Mouse (Mus musculus): Measurements from ENCODE around the gene Rpl10a. TPM values are rescaled to one million over a fixed set of nuclear protein-coding genes. Genes with fewer than 3 reads are reported as not detected.
"Not testable (repeated sequence)": the region's sequence is repeated elsewhere in the genome, so short reads cannot be mapped to it uniquely, and the experiment has no call there.

Rpl10a gene
- total RNA-seq, 2 experiments from 2014 or later: 663 to 665 TPM

DNA sequence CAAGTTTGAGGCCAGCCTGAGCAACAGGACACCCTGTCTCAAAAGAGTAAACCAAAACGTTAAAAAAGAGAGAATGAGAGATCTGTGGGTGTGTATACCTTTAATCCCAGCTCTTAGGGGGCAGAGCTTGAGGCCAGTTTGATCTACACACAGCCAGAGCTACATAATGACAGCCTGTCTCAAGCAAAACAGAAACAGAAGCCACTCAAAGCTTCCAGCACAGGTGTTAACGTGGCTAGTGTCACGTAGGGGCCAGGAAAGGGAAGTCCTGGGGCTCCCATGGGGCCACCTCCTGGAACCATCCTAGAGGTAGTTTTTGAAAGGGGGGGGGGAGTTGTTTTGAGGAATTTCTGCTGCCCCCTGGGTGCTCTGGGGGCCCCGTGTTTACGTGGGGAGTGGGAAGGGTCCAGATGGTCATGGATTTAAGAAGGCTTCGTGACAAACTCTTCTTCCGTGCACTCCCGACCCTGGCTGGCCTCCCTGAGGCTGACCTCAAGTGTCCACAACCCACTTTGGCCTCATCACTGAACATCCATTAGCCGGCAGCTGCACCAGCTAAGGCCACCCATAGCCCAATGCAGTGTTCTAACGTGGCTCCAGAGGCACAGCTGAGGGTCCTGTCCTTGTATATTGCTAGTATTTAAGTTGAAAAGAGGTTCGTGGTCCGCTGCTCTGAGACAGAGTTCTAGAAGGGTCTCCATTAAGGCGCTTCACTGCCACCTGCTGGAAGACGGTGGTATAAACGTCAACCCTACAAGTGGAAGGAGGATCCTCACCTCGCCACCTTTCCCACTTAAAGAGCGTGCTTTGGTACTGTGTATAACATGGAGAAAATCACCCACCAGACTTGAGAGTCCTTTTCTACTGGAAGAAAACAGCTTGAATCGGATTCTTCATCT lies 19.7 kb upstream of the Rpl10a start:
- peak; percentile 95 for DNase-seq

DNA sequence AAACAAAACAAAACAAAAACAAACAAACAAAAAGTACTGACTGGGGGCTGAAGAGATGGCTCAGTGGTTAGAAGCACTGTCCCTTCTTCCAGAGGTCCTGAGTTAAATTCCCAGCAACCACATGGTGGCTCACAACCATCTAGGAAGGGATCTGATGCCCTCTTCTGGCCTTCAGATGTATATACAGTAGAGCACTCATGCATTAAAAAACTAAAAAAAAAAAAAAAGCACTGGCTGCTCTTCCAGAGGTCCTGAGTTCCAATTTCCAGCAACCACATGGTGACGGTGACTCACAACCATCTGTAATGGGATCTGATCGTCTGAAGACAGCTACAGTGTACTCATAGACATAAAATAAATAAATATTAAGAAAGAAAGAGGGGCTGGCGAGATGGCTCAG lies 17.4 kb upstream of the Rpl10a start:
- no peak for DNase-seq

DNA sequence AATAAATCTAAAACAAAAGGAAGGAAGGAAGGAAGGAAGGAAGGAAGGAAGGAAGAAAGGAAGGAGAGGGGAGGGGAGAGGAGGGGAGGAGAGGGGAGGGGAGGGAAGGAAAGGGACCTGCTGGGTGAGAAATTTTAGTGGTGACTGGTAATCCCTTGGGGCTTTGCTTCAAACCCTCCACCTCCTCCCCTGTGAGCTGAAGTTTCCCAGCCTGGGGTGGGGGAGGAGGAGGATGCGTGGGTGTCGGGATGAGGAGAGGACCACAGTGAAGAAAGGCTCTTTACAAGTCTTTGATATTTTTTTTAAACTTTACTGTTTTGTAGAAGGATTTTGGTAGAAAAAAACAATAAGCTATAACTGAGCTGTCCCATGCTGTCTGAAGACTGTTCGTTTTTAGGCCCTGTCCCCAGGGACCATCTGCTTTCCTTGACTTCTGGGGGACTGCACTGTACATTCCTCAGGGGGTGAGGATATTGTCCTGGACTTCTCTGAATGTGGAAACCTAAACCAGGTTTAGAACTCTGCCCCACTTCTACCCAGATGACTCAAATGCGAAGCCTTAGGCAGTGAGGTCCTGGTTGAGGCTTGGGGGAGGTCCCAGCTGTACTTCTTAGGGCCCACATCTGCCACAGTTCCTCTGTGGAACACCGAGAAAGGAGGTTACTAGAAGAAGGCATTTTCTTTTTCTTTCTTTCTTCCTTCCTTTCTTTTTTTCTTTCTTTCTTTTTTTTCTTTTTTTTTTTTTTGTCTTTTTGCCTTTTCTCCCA lies 16.7 kb upstream of the Rpl10a start:
- DNase-seq: no peak

DNA sequence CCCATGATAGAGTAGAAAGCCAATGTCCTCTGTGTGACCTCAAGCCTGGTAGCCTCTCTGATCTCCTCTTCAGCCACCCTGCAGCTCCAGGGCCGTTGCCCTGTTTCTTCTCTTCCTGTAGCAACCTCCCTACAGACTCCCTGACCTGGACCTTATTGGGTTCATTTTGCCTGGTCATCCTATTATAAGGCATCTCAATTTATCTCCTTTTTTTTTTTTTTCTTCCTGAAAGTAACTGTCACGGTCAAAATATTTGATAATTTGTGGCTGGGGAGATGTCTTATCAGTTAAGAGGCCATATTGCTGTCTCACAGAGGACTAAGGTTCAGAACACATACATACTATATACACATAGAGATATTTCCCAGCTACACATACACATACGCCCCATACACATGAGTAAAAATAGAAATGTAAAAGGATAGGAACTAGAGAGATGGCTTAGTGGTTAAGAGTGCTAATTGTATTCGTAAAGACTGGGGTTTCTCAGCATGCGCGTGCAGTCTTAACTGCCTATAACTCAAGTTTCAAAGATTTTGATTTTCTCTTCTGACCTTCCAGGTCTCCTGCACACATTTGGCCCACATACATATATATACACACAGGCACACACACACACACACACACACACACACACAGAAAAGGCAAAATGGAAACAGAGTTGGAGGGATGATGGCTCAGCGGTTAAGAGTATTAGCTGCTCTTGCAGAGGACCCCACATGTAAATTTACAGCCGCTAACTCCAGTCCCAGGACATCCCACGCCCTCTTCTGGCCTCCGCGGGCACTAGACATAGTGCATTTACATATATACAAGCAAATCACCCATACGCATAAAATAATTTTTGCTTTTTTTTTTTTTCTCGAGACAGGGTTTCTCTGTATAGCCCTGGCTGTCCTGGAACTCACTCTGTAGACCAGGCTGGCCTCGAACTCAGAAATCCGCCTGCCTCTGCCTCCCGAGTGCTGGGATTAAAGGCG lies 15.7 kb upstream of the Rpl10a start:
- DNase-seq: peak; percentile 57

DNA sequence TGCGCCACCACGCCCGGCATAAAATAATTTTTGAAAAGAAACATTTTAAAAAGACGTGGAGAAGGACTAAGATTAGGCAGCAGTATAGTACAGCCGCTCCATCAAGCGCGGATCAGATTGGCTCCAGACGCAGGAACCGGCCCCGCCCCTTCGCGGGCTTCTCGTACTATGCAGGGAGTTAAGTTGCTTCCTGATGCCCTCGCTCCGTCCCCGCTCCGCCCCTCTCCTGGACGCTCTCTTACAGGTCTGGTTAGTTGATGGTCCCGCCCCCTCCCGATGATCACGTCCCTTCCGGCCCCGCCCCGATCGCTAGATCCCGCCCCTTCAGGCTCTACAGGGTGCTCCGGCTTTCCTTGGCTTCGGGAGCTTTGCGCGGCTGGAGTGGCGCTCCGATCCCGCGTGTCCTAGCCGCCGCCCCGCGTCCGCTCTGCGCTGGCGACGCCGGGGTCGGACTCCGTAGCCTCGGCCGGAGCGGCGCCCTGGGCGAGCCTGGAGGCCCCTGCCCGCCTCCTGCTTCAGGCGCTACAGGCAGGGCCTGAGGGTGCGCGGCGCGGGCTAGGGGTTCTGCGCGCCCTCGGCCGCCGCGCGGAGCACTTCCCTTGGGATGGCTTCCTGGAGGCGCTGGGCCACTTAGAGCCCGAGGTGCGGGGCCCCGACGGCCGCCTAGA lies 14.9 kb upstream of the Rpl10a start, which contains the start of gene Fance:
Gene Fance (plus strand): TSS at position 308 of the 668 bp plus-strand sequence.
- DNase-seq: peak; percentile 96

DNA sequence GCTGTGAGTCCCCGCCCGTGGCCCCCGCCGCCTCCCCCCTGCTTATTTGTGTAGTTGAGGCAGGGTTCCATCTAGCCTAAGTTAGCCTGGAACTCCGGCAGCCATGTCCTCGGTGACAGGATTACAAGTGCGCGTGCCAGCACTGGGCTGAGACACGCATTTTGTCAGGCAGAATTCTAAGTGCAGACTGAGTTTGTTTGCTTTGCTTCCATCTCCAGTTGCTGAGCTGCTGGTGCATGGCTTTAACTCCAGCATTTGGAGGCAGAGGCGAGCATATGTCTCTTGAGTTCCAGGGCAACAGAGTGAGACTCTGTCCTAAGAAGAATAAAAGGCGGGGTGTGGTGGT lies 14.4 kb upstream of the Rpl10a start:
- peak; percentile 51 for DNase-seq

DNA sequence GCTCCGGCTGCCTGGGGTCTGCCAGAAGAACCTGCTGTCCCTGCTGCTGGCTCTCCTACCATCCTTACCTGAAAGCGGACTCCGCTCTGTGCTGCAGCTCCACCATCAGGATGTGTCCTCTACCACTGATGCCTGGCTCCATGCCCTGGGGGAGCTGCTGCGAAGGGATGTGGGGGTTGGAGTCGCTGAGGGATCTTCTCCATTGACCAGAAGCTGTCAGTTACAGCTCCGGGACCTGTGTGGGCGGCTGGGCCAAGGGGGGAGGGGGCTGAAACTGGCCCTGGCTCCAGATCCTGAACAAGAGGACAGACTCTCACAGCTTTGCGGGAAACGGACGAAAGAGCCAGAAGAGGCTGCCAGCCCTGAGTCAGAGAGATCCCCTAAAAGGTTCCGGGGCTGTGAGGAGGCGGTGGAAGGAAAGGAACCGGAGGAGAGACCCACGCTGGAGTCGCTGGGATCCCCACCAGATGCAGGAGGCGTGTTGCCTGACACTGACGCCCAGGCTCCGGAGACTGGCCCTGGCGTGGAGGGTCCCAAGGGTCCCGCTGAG lies 12.6 kb upstream of the Rpl10a start:
- peak; percentile 32 for DNase-seq

DNA sequence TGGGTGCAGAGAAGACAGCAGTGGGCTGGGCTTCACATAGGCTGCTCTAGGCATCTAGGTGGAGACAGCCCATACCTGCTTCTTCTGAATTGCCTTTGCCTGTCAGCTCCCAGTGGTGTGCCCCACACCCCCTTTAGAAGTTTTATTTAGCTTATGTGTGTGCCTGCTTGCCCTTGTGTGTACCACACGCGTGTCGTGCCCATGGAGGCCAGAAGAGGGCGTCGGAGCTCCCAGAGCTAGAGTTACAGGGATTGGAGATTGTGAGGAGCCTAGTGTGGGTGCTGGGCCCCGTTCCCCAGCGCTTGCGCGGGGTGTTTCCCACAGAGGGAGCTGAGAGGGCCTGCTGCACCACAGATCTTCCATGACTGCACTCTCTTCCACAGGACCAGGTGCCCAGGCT lies 11.8 kb upstream of the Rpl10a start:
- no peak for DNase-seq

DNA sequence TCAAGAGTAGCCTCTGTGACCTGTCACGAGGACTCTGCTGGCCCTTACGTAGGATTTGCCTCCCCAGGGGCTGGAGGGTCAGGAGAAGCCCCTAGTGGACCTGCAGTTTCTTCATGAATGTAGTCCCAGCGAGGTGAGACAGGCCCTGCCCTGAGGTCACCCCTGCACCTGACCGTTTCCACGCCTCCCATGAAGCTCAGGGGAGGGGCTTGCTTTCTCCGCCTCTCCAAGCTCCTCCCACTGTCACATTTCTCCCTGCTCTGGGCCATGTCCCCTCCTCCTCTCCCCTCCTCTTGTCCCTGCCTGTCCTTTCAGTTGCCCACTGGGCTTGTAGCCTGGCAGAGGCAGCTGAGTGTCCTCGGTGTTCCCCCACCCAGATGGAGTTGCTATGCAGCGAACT lies 11.2 kb upstream of the Rpl10a start:
- no peak for DNase-seq

DNA sequence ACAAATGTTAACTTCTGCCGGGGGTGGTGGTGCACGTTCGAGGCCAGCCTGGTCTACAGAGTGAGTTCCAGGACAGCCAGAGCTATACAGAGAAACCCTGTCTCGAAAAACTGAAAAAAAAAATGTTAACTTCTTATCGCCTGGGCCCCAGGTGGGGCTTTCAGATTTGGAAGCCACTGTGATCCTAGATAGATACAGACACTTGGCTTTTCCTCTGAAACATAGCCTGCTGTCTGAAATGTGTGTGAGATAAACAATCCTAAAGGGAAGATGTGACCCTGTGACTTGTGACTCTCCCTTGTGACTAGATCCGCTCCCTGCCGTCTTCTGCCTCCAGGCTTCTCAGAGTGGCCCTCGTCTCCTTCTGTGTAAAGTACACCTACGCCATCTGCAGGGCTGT lies 10.5 kb upstream of the Rpl10a start:
- no peak for DNase-seq

DNA sequence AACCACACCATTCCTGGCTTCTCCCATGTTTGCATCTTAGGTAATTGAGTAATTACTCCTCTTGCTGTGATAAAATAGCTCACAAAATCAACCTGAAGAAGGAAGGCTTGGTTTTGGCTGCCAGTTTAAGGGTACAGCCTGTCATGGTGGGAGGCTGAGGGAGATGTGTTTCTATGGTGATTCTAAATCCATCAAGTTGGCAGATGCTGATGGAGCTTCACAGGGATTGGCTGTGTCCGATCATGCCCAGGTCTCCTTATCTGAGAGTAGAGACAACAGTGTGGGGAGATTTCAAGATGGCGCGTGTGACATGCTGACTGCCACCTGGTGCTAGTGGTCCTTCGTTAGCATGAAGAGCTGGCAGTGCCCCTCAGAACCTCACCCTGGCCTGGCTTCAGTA lies 6.6 kb upstream of the Rpl10a start:
- DNase-seq: no peak

DNA sequence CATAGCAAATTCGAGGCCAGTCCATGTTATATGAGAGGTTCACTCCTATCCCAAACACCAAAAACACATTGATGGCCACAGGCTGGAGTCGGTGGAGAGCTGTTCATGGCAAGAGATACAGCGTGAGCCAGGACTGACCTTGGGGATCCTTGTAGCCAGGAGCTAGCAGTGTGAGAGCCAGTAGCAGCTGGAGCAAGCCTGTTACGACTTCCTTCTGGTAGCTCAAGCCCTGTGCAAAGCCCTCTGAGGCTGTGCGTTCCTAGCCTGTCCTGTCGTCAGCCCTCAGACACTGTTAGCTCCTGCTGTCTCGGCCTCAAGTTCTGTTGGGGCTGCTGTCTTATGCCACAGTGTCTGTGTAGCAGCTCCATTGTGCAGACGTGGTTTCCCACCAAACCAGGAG lies 4.5 kb upstream of the Rpl10a start:
- DNase-seq: no peak

DNA sequence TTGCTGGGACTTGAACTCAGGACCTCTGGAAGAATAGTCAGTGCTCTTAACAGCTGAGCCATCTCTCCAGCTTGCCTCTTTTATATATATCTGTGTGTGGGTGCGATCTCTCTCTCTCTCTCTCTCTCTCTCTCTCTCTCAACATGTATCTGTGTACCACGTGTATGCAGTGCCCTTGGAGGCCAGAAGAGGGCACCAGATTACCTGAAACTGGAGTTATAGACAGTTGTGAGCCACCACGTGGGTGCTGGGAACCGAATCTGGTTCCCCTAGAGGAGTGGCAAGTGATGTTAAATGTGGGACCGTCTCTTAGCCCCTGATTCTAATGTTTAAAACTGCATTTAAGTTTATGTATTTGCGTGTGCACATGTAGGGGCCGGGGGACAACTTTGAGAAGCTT lies 3.9 kb upstream of the Rpl10a start:
- DNase-seq: not testable (repeated sequence)

DNA sequence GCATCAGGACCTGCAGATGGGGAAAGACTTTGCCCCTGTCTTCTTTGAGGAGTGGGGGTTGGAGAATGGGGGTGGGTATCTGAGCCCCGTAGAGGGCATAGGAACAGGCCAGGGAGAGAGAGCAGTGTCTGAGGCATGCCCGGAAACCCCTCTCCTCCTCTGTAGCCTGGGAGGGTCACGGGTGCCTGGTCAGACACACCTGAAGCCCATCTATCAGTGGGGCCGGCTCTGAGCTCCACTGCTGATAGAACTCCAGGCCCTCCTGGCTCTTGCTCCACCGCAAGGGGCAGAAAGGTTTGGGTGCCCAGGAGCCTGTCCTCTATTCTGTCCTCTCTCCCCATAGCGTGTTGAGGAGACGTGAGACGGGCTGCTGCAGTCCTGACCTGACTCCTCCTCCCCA lies 2.5 kb upstream of the Rpl10a start:
- DNase-seq: no peak

DNA sequence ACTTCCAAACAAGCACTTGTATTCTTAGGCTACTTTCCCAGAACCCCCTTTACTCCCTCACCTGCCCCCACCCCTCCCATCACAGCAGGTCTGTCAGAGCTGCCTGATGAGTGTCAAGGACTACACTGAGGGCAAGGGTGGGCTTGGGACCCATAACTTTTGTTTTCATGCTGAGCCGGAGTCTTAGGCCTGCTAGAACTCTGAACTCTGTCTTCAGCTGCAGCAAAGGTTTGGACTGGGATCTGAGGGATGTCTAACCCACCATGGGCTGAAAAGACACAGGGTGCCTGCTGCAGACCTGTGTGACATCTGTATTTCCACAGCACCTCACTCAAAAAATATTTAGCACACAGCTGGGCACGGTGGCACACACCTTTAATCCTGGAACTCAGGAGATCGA lies 1.3 kb upstream of the Rpl10a start:
- no peak for DNase-seq

DNA sequence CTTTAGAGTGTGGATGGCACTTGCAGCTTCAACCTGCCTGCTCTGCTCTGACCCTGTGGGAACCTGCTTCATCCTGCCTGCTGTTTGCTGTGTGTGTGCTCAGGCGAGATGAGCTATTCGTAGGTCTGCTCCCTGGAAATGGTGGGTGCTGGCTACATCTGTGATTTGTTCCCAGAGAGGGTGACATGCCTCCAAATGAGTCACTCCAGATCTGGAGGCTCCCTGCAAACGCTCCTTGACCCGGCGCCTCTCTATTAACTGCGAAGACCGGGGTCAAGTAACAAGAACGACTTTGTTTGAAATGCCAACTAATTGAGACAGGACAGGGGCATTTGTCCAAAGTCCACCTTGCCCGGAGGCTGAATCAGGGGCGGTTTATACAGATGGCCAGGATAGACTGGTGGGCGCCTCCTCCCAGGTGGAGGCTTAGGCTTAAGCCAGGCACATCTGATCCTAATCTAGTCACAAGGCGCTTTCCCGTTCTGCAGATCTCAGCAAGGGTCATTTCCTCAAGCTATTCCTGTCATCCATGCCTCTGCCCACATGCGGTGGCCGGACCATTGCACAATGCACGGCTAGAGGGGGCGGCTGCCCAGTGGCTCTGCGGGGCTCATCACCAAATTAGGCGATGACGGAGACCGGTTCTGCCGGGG lies 472 bp upstream of the Rpl10a start:
- peak; percentile 23 for DNase-seq

DNA sequence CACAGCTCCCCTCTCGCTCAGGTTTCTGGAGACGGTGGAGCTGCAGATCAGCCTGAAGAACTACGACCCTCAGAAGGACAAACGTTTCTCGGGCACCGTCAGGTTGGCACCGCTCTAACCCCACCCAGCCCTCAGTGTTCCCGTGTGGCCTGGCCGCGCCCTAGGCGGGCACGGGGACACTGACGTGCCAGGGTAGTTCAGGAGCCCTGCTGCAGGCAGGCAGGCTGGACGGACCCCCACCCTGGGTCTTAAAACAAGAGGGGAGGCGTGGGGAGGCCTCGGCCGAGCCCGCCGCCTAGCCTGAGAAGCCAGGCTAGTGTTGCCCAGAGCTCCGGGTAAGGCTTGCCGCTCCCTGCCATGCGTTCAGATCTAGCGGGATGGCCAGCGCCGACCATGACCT lies 675 bp downstream of the Rpl10a start:
- DNase-seq: no peak

DNA sequence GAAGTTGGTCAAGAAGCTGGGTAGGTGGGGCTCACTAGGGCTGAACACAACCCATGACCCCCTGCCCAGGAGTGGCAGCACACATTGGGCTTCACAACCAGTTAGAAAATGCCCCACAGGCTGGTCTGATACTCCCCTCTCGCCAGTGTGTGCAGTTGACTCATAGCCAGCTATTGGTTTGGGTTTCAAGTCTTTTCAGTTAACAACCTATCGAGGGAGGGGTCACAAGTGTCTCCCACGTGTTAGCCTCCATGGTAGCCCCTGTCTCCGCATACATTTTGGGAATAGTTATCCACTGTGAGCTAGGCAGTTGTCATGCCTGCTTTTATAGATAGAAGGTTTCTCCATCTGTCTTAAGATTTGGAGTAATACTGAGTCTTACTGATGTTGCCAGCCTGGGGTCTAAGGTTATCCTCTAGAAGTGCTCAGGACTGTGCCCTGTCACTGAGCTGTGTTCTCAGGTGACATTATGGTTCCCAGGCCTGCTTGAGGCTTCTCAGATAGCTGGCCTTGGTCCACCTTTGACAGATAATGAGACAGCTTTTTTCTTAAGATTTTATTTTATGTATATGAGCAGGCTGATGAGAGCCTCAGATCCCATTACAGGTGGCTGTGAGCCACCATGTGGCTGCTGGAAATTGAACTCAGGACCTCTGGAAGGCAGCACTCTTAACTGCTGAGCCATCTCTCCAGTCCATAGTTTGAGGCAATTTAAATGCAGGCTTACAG lies 1.4 kb downstream of the Rpl10a start:
- no peak for DNase-seq

DNA sequence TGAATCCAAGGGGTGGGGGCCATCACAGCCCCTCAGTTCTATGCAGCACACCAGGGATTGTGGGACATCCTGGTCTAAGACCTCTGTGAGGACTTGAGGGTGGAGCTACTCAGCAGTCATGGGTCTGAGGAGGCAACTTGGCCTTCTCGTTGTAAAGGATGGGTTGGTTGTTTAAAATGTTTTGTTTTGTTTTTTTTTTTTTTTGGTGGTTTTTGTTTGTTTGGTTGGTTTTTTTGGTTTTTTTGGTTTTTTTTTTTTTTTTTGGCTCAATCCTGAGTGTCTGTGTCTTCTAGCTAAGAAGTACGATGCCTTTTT lies 1.9 kb downstream of the Rpl10a start:
- no peak for DNase-seq

DNA sequence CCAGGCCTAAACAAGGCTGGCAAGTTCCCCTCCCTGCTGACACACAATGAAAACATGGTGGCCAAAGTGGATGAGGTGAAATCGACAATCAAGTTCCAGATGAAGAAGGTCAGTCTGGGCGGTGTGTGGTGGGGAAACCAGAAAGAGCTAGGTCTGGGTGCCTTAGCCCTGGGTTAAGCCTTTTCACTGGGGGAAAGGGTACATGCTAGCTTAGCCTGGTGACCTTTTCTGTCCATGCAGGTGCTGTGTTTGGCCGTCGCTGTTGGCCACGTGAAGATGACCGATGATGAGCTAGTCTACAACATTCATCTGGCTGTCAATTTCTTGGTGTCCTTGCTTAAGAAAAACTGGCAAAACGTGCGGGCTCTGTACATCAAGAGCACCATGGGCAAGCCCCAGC lies 2.3 kb downstream of the Rpl10a start:
- DNase-seq: not testable (repeated sequence)
